Mouse (Mus musculus) heart, embryonic 15.5 days (tissue): ENCODE measurements around the gene Slc4a1ap. TPM values are rescaled to one million over a fixed set of nuclear protein-coding genes. Genes with fewer than 3 reads are reported as not detected.
"Not testable (repeated sequence)": the region's sequence is repeated elsewhere in the genome, so short reads cannot be mapped to it uniquely, and the experiment has no call there.

Experiments used
- ATAC-seq: fragments of 200-750 bp; cut with Nextera tagmentation; replicated peaks from 2 replicates; pipeline ENCODE4 v1.8.0; 2017; ENCODE audit warnings: low read depth, moderate TSS enrichment; ENCODE audit not compliant: insufficient number of reproducible peaks, insufficient read depth, low FRiP score
- H3K27ac ChIP-seq: fragments of 300-500 bp; sonication (generic); 2 replicates; pipeline ENCODE4 v1.5.1; 2015; ENCODE audit warnings: mild to moderate bottlenecking, inconsistent platforms
- H3K27me3 ChIP-seq: fragments of 300-500 bp; sonication (generic); 2 replicates; pipeline ENCODE4 v1.6.1; 2015; ENCODE audit warnings: inconsistent platforms
- H3K36me3 ChIP-seq: fragments of 300-500 bp; sonication (generic); 2 replicates; pipeline ENCODE4 v1.6.1; 2015; ENCODE audit warnings: mild to moderate bottlenecking, inconsistent platforms
- H3K4me1 ChIP-seq: fragments of 300-500 bp; sonication (generic); replicated peaks from 2 replicates; pipeline ENCODE4 v1.6.1; 2015; ENCODE audit warnings: inconsistent platforms
- H3K4me2 ChIP-seq: fragments of 300-500 bp; sonication (generic); 2 replicates; pipeline ENCODE4 v1.6.1; 2015; ENCODE audit warnings: inconsistent platforms, mild to moderate bottlenecking, moderate library complexity
- H3K4me3 ChIP-seq: fragments of 300-500 bp; sonication (generic); 2 replicates; pipeline ENCODE4 v1.5.1; 2015; ENCODE audit warnings: mild to moderate bottlenecking, inconsistent platforms
- H3K9ac ChIP-seq: fragments of 300-500 bp; sonication (generic); 2 replicates; pipeline ENCODE4 v1.6.1; 2015; ENCODE audit warnings: mild to moderate bottlenecking, inconsistent platforms
- H3K9me3 ChIP-seq: fragments of 300-500 bp; sonication (generic); replicated peaks from 2 replicates; pipeline ENCODE4 v1.6.1; 2016; ENCODE audit warnings: inconsistent platforms
- WGBS: fragments of 180-500 bp; shearing (Covaris S2); methylation state at CpG from one replicate; pipeline ENCODE4 v1.1.7; 2015; ENCODE audit warnings: mixed read lengths; 5-methylcytosine and 5-hydroxymethylcytosine counted together
- polyA plus RNA-seq: library from polyadenylated mRNA; unstranded; fragments of >200 nt; fragmentation: Nextera tagmentation; extraction: Ambion mirVana; gene quantifications from 2 replicates; pipeline ENCODE4 v1.2.1, GENCODE M21; 2015

Slc4a1ap gene
- polyA plus RNA-seq, 1 experiment from 2014 or later, result 20.0 TPM

DNA sequence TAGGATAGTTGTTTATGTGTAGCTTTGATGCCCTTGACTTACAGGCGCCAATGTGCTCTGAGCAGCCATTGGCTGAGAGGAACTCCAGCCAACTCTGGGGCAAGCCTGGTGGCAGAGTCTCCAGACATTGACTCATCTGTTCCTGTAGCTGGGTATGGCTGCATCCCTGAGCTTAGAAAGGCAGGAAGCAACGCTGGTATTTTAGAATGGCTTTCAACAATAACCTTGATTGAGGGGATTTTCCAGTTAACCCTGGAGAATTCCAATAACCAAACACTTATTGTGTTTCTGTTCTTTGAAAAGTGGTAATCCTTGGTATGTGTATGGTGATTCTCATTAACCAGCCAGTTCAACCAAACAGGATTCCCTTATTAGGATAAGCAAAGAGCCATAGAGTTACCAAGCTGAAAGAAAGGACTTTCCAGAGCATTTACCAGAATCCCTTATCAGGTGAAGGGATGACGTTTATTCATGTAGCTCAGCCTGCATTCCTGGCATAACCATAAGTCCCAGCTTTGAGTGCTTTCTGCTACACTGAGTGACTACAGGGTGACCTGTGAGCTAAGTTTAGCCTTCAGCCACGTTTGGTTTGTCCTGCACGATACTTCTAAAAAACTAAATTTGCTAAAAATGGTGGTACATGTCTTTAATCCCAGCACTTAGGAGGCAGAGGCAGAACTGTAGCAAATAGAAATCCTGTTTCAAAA lies 41.3 kb downstream of the Slc4a1ap start:
- Histone ChIP-seq H3K4me3 (no peak overlapping the region), H3K27ac (peak overlapping the region; percentile 85), H3K27me3 (no peaks in the 10 kb centered on the region), H3K9ac (no peak overlapping the region), H3K4me1 (peaks cover 62% of the 10 kb centered on the region), H3K4me2 (no peak overlapping the region), H3K36me3 (no peaks in the 10 kb centered on the region), H3K9me3 (no peaks in the 10 kb centered on the region)
- peak; percentile 50; the same call in 1 of the 2 replicates for ATAC-seq
- WGBS, result 27% methylated on average over 5 of the region's 5 CpGs

DNA sequence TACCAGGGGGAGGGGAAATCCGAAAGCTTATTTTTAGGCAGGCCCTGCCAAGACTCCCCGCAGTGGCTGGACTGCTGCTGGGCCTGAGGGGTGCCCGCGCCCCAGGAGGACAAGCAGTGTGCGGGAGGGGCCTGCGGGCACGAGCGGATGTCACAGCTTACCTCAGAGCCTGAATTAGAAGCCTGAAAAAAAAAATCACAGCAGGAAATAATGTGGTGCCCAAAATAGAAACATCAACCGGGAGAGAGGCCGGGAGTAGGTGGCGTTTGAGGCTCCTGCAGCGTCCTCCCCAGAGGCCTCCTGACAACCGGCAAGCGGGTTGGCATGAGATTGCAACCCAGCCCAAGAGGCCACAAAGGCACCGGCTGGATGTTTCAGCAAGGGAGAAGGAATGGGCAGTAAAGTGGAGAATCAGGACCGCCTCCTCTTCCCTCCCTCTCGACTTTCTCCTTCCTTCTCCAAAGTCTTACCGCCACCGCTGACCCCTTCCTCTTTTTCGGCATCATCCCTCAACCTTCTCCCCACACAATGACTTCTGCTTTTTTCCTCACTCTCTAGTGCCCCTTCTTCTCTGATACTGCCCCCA lies 44.3 kb downstream of the Slc4a1ap start:
- peak; percentile 89 for ATAC-seq
- 3% methylated on average over 20 of the region's 20 CpGs for WGBS
- H3K4me3 ChIP-seq, result peak overlapping the region; percentile 32
- H3K36me3 ChIP-seq, result no peaks in the 10 kb centered on the region
- H3K27me3 ChIP-seq, result no peaks in the 10 kb centered on the region
- peak overlapping the region; percentile 96 for H3K27ac ChIP-seq
- H3K9ac ChIP-seq, result peak overlapping the region; percentile 52
- H3K4me2 ChIP-seq, result peak overlapping the region; percentile 58
- H3K4me1 ChIP-seq, result peaks cover 41% of the 10 kb centered on the region
- no peaks in the 10 kb centered on the region for H3K9me3 ChIP-seq

DNA sequence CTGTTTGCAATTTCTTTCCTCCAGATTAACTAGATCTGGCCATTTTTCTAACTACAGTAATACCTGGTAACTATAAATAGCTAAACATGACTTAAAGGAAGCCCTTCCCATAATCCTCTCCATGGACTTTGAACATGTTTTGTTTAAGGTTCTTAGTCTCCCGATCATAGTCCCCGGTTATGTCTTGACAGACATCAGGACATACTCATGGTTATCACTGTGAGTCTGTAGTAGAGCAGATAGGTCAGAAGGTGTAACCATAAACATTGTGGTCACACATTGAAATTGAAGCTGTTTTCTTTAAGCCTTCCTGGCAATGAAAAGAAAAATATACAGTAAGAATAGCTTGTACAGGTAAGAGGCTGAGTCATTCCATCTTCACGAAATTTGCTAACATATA lies 46.9 kb downstream of the Slc4a1ap start:
- H3K4me1 ChIP-seq, result peaks cover 28% of the 10 kb centered on the region
- no peaks in the 10 kb centered on the region for H3K27me3 ChIP-seq
- no peaks in the 10 kb centered on the region for H3K9me3 ChIP-seq
- 85% methylated on average over 3 of the region's 3 CpGs for WGBS
- H3K9ac ChIP-seq, result no peak overlapping the region
- H3K27ac ChIP-seq, result no peak overlapping the region
- no peak for ATAC-seq
- no peaks in the 10 kb centered on the region for H3K36me3 ChIP-seq
- H3K4me2 ChIP-seq, result no peak overlapping the region
- H3K4me3 ChIP-seq, result no peak overlapping the region

DNA sequence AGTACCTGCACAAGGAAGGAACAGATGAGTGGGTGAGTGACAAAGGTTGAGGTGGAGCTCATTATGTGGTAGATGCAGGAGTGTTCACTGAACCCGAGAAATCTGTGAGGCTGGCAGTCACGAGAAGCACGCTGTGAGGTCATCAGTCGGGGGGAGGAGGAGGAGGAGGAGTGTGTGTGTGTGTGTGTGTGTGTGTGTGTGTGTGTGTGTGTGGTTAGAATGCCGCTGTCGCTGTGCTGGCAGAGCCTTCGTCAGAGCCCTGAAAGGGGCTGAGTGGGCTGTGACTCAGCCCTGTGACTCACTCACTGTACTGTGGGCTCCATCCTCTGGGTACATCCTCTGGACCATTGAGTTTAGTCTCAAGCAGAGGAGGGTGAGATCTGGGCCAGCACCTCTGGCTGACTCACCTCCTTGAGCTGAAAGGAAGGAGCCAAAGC lies 49.8 kb downstream of the Slc4a1ap start:
- ATAC-seq, result peak; percentile 72
- H3K36me3 ChIP-seq, result no peaks in the 10 kb centered on the region
- H3K9ac ChIP-seq, result no peak overlapping the region
- H3K9me3 ChIP-seq, result no peaks in the 10 kb centered on the region
- H3K4me2 ChIP-seq, result no peak overlapping the region
- H3K4me3 ChIP-seq, result no peak overlapping the region
- peaks cover 7% of the 10 kb centered on the region for H3K4me1 ChIP-seq
- H3K27ac ChIP-seq, result no peak overlapping the region
- WGBS, result 57% methylated on average over 7 of the region's 7 CpGs
- H3K27me3 ChIP-seq, result no peaks in the 10 kb centered on the region

DNA sequence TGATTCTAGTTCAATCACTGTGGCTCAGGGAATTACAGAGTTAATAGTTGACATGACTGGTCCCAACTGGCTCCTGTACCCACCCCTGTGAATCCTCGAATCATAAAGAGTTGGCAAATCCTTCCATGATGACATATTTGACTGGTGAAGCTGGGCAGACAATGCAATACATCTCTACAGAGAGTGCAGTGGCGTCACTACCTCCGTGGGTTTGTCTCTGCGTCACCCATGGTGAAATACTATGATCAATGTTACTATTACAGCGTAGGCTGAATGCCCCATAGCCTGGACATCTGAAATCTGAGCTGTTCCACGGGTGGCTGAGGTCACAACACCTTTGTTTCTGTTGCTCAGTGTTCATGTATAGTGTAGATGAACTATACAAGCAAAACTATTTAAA lies 54.5 kb downstream of the Slc4a1ap start:
- Histone ChIP-seq H3K9me3 (no peaks in the 10 kb centered on the region), H3K9ac (no peak overlapping the region), H3K27me3 (no peaks in the 10 kb centered on the region), H3K4me3 (no peak overlapping the region), H3K27ac (no peak overlapping the region), H3K36me3 (no peaks in the 10 kb centered on the region), H3K4me2 (no peak overlapping the region), H3K4me1 (no peaks in the 10 kb centered on the region)
- WGBS, result 71% methylated on average over 6 of the region's 6 CpGs
- ATAC-seq, result no peak

DNA sequence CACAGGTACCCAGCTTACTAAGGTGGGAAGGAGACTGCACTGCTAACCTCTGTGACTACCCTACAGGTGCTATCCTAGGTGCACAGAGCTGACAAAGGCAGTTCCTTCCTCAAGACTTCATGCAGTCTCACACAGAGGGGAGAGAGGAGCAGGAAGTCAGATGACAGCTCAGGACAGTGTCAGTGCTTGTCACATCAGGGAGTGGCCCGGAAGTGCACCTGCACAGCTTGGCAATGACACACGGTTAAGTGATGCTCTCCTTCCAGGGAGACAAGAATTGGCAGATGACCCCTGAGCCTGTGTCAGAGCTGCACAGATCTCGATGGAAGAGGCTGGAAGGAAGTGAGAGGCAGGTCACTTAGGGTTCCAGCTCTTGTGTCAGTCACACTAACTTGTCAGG lies 55.1 kb downstream of the Slc4a1ap start:
- 57% methylated on average over 3 of the region's 3 CpGs for WGBS
- no peaks in the 10 kb centered on the region for H3K36me3 ChIP-seq
- H3K27ac ChIP-seq, result no peak overlapping the region
- no peak overlapping the region for H3K4me2 ChIP-seq
- no peaks in the 10 kb centered on the region for H3K27me3 ChIP-seq
- no peak for ATAC-seq
- H3K4me1 ChIP-seq, result no peaks in the 10 kb centered on the region
- no peaks in the 10 kb centered on the region for H3K9me3 ChIP-seq
- H3K9ac ChIP-seq, result no peak overlapping the region
- no peak overlapping the region for H3K4me3 ChIP-seq

DNA sequence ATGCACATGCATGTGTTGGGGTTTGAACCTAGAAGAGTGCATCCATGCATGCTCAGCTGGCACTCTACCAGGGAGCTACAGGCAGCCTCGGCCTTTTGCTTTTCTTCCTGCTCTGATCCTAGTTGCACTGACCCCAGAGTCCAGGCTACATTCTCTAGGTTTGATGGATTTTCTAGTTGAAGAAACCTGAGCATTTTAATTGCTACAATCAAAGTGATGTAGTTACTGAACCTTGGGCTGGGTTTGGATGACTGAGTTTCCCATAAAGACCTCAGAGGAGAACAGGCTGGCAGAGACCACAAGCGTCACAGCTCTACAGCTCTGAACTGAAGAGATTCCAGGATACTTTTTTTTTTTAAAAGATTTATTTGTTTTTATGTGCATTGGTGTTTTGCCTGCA lies 56.5 kb downstream of the Slc4a1ap start:
- ATAC-seq, result no peak
- Histone ChIP-seq H3K9ac (no peak overlapping the region), H3K27me3 (no peaks in the 10 kb centered on the region), H3K4me2 (no peak overlapping the region), H3K4me3 (no peak overlapping the region), H3K36me3 (no peaks in the 10 kb centered on the region), H3K4me1 (no peaks in the 10 kb centered on the region), H3K9me3 (no peaks in the 10 kb centered on the region), H3K27ac (no peak overlapping the region)
- WGBS, result 94% methylated on average over 2 of the region's 2 CpGs

DNA sequence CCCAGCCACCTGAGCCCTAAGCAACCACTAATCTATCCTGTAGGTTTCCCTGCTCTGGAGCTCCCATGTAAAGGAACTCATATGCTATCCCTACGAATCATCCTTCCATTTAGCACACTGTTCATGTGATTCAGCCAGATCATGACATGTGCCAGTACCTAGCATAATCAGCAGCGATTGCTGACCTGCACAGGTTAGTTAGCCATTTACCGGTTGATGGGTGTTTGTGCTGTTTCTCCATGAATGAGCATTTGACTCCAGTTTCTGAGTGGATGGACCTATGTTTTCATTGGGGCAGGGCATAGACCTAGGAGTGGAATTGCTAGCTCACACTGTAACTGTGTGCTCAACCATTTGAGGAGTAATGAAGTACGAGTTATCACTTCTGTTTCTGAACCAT lies 58.7 kb downstream of the Slc4a1ap start:
- ATAC-seq, result no peak
- Histone ChIP-seq H3K4me2 (no peak overlapping the region), H3K4me1 (no peaks in the 10 kb centered on the region), H3K9ac (no peak overlapping the region), H3K36me3 (no peaks in the 10 kb centered on the region), H3K27ac (no peak overlapping the region), H3K9me3 (0 out of 2 replicates have a peak, but pooled peaks cover 3% of the 10 kb centered on the region), H3K4me3 (no peak overlapping the region), H3K27me3 (no peaks in the 10 kb centered on the region)
- 92% methylated on average over 4 of the region's 4 CpGs for WGBS

DNA sequence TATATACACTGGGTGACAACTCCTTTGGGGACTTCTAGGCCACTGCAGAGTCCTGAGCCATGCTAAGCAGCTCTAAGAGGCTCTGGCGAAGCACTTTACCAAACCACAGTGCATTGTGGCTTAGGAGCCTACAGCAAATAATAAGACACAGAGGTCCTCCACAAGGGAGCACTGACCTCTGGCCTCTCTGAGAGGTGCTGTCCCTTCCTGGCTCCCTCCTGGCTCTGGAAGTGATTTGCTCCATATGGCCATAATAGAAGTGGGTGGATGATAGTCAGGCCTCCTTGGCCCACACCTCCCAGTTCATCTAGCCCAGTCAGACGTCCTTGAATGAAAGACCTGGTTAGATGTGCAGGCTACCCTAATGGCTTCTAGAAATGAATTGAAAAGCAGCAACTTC lies 61.2 kb downstream of the Slc4a1ap start:
- no peaks in the 10 kb centered on the region for H3K4me1 ChIP-seq
- WGBS, result 64% methylated on average over 2 of the region's 2 CpGs
- H3K27me3 ChIP-seq, result no peaks in the 10 kb centered on the region
- no peak overlapping the region for H3K27ac ChIP-seq
- ATAC-seq, result no peak
- H3K9me3 ChIP-seq, result 0 out of 2 replicates have a peak, but pooled peaks cover 3% of the 10 kb centered on the region
- H3K4me2 ChIP-seq, result no peak overlapping the region
- no peaks in the 10 kb centered on the region for H3K36me3 ChIP-seq
- H3K4me3 ChIP-seq, result no peak overlapping the region
- no peak overlapping the region for H3K9ac ChIP-seq

DNA sequence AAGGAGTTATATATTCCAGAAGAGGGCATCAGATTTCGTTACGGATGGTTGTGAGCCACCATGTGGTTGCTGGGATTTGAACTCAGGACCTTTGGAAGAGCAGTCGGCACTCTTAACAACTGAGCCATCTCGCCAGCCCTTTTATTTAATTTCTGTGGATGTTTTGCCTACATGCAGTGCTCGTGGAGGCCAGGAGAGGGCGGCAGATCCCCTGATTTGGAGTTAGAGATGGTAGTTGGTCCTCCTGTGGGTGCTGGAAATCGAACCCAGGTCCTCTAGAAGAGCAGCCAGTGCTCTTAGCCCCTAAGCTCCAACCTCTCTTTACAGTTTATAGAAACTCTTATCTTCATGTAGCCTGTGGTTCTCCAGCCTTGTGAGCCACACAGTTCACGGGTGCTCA lies 61.9 kb downstream of the Slc4a1ap start:
- not testable (repeated sequence) for H3K27me3 ChIP-seq, H3K36me3 ChIP-seq, H3K9me3 ChIP-seq, ATAC-seq, H3K4me2 ChIP-seq, H3K4me3 ChIP-seq, H3K27ac ChIP-seq, H3K4me1 ChIP-seq, H3K9ac ChIP-seq
- WGBS, result 80% methylated on average over 8 of the region's 8 CpGs

DNA sequence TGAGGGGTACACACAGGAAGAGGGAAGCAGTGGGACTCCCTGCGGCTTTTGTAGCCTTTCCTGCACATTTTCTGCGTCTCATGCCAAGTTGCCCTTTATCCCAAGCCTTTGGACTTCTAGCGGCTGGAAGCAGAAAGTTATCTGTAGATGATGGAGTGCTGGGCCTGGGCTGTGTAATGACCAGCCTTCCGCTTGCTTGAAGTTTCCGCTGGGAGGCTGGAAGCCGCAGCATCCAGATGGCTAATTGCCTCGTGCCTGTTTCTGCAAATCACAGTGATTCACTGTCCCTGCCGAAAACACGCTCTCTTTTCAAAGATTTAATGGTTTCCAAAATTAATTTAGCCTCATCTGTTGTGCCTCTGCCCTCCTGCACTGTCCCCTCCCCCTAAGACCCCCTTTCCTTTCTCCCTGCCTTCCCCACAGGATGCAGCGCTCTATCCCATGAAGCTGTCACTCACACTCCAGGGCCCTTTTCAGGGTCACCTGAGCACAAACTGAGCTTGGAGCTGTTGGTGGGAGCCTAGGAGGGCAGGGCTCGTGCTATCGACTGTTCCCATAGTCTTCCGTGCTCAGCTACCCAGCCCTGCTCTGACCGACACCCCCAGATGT lies 63.0 kb downstream of the Slc4a1ap start:
- no peak for ATAC-seq
- WGBS, result 75% methylated on average over 14 of the region's 14 CpGs

More for the DNA sequence above, 63.0 kb downstream of the Slc4a1ap start:
- Histone ChIP-seq H3K4me2 (no peak overlapping the region), H3K27ac (no peak overlapping the region), H3K4me1 (no peaks in the 10 kb centered on the region), H3K9ac (no peak overlapping the region), H3K9me3 (0 out of 2 replicates have a peak, but pooled peaks cover 3% of the 10 kb centered on the region), H3K4me3 (no peak overlapping the region), H3K27me3 (no peaks in the 10 kb centered on the region), H3K36me3 (no peaks in the 10 kb centered on the region)
